Mouse (Mus musculus): ENCODE measurements around the gene Plb1.

DNA sequence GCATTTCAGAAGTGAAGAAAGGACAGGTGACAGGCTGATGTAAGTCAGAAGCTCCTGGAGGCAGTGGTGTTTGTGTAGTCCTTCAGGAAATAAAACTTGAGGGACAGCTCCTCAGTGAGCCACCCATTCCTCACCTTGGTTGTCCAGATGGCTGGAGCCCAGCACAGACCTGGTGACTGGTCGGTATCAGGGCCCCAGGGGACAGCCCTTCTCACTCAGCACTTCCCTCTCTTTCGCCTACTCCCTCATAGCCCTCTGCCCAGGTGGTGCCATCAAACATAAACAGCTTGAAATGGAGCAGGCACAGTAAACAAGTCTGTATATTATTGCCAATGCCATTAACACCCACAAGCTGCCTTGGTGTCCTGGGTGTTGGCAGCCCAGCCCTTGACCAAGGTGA lies 8.2 kb downstream of the Plb1 start:
- TF ChIP-seq CTCF (IDR thresholded peaks at IDR 0.05; ENCODE audit: low read depth, low read length) (no peak), POLR2A (IDR thresholded peaks at IDR 0.05; ENCODE audit: extremely low read depth, insufficient read depth, low read length) (no peak)

Data from liver, adult 2 months (tissue).